Mouse (Mus musculus): Measurements from ENCODE around the gene Cdh15. TPM values are rescaled to one million over a fixed set of nuclear protein-coding genes. Genes with fewer than 3 reads are reported as not detected.

Cdh15 gene
- polyA plus RNA-seq, 1 experiment: not detected

DNA sequence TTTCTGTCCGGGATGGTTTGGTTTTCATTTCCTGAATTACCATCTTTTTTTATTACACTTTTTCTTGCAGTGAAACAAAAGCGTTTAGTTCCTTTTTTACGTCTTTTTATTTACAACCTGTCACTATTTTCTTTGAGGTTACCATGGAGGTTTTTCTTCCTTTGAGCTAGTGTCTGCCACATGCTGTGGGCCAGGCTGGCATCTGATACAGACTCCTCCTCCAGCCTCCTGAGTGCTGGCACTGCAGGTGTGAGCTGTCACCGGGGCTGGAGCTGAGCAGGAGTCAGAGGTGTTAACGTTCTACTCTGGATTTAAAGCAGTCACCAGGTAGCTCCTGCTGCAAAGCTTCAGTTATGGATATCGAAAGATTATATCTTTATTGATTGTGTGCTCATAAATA, 25.4 kb downstream of the Cdh15 start:
- TF ChIP-seq GATA1 (IDR thresholded peaks at IDR 0.05; ENCODE audit: borderline replicate concordance, low read length): no peak
- no peak for TF ChIP-seq FLI1 (IDR thresholded peaks at IDR 0.05; ENCODE audit: low read length)

DNA sequence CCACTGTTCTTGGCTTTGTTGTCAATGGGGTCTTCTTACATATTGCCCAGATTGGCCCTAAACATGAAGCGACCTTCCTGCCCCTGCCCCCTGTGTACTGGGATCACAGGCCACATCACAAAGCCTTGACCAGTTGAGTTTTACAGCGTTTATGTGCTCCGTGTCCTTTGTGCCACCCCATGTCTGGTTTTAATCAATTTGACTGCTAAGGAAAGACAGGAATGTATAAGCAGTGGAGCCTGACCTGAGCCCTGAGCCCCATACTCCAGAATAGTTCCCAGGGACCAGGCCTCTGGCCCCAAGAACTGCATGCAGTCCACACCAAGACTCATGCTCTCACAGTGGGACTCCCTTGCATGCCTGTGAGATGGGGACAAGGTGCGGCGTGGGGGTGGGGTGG, 27.4 kb downstream of the Cdh15 start:
- no peak overlapping the region for H3K4me3 ChIP-seq (replicated peaks)
- peaks cover 12% of the 10 kb centered on the region for H3K27me3 ChIP-seq (replicated peaks)
- no peak for TF ChIP-seq FLI1 (IDR thresholded peaks at IDR 0.05; ENCODE audit: low read length)
- no peak for TF ChIP-seq GATA1 (IDR thresholded peaks at IDR 0.05; ENCODE audit: borderline replicate concordance, low read length)
- no peaks in the 10 kb centered on the region for H3K9me3 ChIP-seq
- H3K4me1 ChIP-seq: peaks cover 16% of the 10 kb centered on the region
- peaks cover 6% of the 10 kb centered on the region for H3K36me3 ChIP-seq (replicated peaks; ENCODE audit: low read length)

More for the DNA sequence above, 25.4 kb downstream of the Cdh15 start:
- Histone ChIP-seq H3K4me3 (replicated peaks) (no peak overlapping the region), H3K4me1 (peaks cover 17% of the 10 kb centered on the region), H3K27me3 (replicated peaks) (peaks cover 20% of the 10 kb centered on the region), H3K9me3 (no peaks in the 10 kb centered on the region), H3K36me3 (replicated peaks; ENCODE audit: low read length) (no peaks in the 10 kb centered on the region)

DNA sequence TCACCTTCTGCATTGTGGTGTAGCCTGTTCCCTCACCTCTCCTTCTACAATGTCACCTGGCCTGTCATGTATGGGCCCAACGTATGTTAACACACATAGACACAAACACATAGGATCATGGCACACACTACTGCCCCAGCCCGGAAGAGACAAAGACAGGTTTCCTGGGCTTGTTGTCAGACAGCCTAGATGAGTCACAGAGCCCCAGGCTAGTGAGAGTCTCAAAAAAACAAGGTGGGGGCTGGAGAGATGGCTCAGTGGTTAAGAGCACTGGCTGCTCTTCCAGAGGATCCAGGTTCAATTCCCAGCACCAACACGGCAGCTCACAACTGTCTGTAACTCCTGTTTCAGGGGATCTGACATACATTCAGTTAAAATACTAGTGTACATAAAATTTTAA, 30.5 kb downstream of the Cdh15 start:
- no peaks in the 10 kb centered on the region for H3K9me3 ChIP-seq
- no peak overlapping the region for H3K4me3 ChIP-seq (replicated peaks)
- peaks cover 17% of the 10 kb centered on the region; the same call in 1 of the 2 replicates for H3K4me1 ChIP-seq
- peaks cover 6% of the 10 kb centered on the region for H3K27me3 ChIP-seq (replicated peaks)
- H3K36me3 ChIP-seq (replicated peaks; ENCODE audit: low read length): peaks cover 31% of the 10 kb centered on the region
- no peak for TF ChIP-seq GATA1 (IDR thresholded peaks at IDR 0.05; ENCODE audit: borderline replicate concordance, low read length)
- TF ChIP-seq FLI1 (IDR thresholded peaks at IDR 0.05; ENCODE audit: low read length): no peak

GRCm38 (mm10) chr8:122880302-122880701, 32.5 kb downstream of the Cdh15 start:
- Histone ChIP-seq H3K27me3 (replicated peaks) (peaks cover 3% of the 10 kb centered on the region), H3K4me1 (peaks cover 17% of the 10 kb centered on the region; the same call in 1 of the 2 replicates), H3K4me3 (replicated peaks) (no peak overlapping the region), H3K9me3 (no peaks in the 10 kb centered on the region), H3K36me3 (replicated peaks; ENCODE audit: low read length) (peaks cover 50% of the 10 kb centered on the region)
- TF ChIP-seq FLI1 (IDR thresholded peaks at IDR 0.05; ENCODE audit: low read length): no peak
- TF ChIP-seq GATA1 (IDR thresholded peaks at IDR 0.05; ENCODE audit: borderline replicate concordance, low read length): no peak

- Histone ChIP-seq H3K4me1 (peaks cover 15% of the 10 kb centered on the region; the same call in 1 of the 2 replicates), H3K27me3 (replicated peaks) (no peaks in the 10 kb centered on the region), H3K36me3 (replicated peaks; ENCODE audit: low read length) (peaks cover 84% of the 10 kb centered on the region), H3K9me3 (no peaks in the 10 kb centered on the region), H3K4me3 (replicated peaks) (no peak overlapping the region)
- TF ChIP-seq GATA1 (IDR thresholded peaks at IDR 0.05; ENCODE audit: borderline replicate concordance, low read length) (no peak), FLI1 (IDR thresholded peaks at IDR 0.05; ENCODE audit: low read length) (no peak)
Measured at GRCm38 (mm10) chr8:122883671-122884070, 35.9 kb downstream of the Cdh15 start.

GRCm38 (mm10) chr8:122891440-122891839, 43.7 kb downstream of the Cdh15 start:
- TF ChIP-seq GATA1 (IDR thresholded peaks at IDR 0.05; ENCODE audit: borderline replicate concordance, low read length) (no peak), FLI1 (IDR thresholded peaks at IDR 0.05; ENCODE audit: low read length) (no peak)
- H3K9me3 ChIP-seq: no peaks in the 10 kb centered on the region
- H3K4me1 ChIP-seq: no peaks in the 10 kb centered on the region; the same call in 1 of the 2 replicates
- peaks cover 99% of the 10 kb centered on the region for H3K36me3 ChIP-seq (replicated peaks; ENCODE audit: low read length)
- no peaks in the 10 kb centered on the region for H3K27me3 ChIP-seq (replicated peaks)
- no peak overlapping the region for H3K4me3 ChIP-seq (replicated peaks)

GRCm38 (mm10) chr8:122893451-122893850, 45.7 kb downstream of the Cdh15 start:
- H3K27me3 ChIP-seq (replicated peaks): no peaks in the 10 kb centered on the region
- peaks cover 99% of the 10 kb centered on the region for H3K36me3 ChIP-seq (replicated peaks; ENCODE audit: low read length)
- peaks cover 15% of the 10 kb centered on the region for H3K4me1 ChIP-seq
- TF ChIP-seq GATA1 (IDR thresholded peaks at IDR 0.05; ENCODE audit: borderline replicate concordance, low read length) (no peak), FLI1 (IDR thresholded peaks at IDR 0.05; ENCODE audit: low read length) (no peak)
- no peak overlapping the region for H3K4me3 ChIP-seq (replicated peaks)
- no peaks in the 10 kb centered on the region for H3K9me3 ChIP-seq

GRCm38 (mm10) chr8:122896317-122896716, 48.6 kb downstream of the Cdh15 start:
- Histone ChIP-seq H3K36me3 (replicated peaks; ENCODE audit: low read length) (peaks cover 99% of the 10 kb centered on the region), H3K4me1 (peaks cover 40% of the 10 kb centered on the region), H3K4me3 (replicated peaks) (no peak overlapping the region), H3K9me3 (no peaks in the 10 kb centered on the region), H3K27me3 (replicated peaks) (no peaks in the 10 kb centered on the region)
- TF ChIP-seq FLI1 (IDR thresholded peaks at IDR 0.05; ENCODE audit: low read length): no peak
- no peak for TF ChIP-seq GATA1 (IDR thresholded peaks at IDR 0.05; ENCODE audit: borderline replicate concordance, low read length)

- Histone ChIP-seq H3K36me3 (replicated peaks; ENCODE audit: low read length) (peaks cover 99% of the 10 kb centered on the region), H3K9me3 (no peaks in the 10 kb centered on the region), H3K4me3 (replicated peaks) (no peak overlapping the region), H3K4me1 (peaks cover 48% of the 10 kb centered on the region), H3K27me3 (replicated peaks) (no peaks in the 10 kb centered on the region)
- no peak for TF ChIP-seq GATA1 (IDR thresholded peaks at IDR 0.05; ENCODE audit: borderline replicate concordance, low read length)
- no peak for TF ChIP-seq FLI1 (IDR thresholded peaks at IDR 0.05; ENCODE audit: low read length)
Measured at GRCm38 (mm10) chr8:122897200-122897599, 49.4 kb downstream of the Cdh15 start.

- H3K9me3 ChIP-seq: no peaks in the 10 kb centered on the region
- peaks cover 97% of the 10 kb centered on the region for H3K36me3 ChIP-seq (replicated peaks; ENCODE audit: low read length)
- TF ChIP-seq FLI1 (IDR thresholded peaks at IDR 0.05; ENCODE audit: low read length): no peak
- no peak for TF ChIP-seq GATA1 (IDR thresholded peaks at IDR 0.05; ENCODE audit: borderline replicate concordance, low read length)
- H3K4me1 ChIP-seq: peaks cover 57% of the 10 kb centered on the region
- peak overlapping the region; percentile 11 for H3K4me3 ChIP-seq (replicated peaks)
- H3K27me3 ChIP-seq (replicated peaks): no peaks in the 10 kb centered on the region
Measured at GRCm38 (mm10) chr8:122898018-122898417, 50.3 kb downstream of the Cdh15 start.

DNA sequence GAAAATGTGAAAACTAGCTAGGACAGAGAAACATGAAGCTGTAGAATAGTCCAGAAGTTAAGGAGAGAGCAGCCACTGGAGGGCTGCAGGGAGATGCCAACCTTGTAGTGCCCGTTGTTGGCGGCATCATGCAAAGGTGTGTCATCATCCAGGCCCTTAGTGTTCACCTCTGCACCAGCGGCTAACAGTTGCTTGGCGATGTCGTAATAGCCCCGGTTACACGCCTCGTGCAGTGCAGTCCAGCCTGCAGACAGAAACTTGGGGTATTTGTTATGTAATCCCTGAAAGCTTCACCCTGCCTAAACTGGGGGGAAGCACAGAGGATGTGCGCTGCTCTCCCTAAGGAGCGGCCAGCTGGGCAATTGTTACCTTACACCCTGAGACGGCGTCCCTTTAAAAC, 50.7 kb downstream of the Cdh15 start:
- Histone ChIP-seq H3K9me3 (no peaks in the 10 kb centered on the region), H3K36me3 (replicated peaks; ENCODE audit: low read length) (peaks cover 95% of the 10 kb centered on the region), H3K4me3 (replicated peaks) (peak overlapping the region; percentile 57), H3K27me3 (replicated peaks) (no peaks in the 10 kb centered on the region), H3K4me1 (peaks cover 59% of the 10 kb centered on the region)
- TF ChIP-seq GATA1 (IDR thresholded peaks at IDR 0.05; ENCODE audit: borderline replicate concordance, low read length): no peak
- TF ChIP-seq FLI1 (IDR thresholded peaks at IDR 0.05; ENCODE audit: low read length): no peak

Data from megakaryocyte, embryonic 14.5 days (primary cell).